Mouse (Mus musculus): ENCODE results near the gene AA467197.

GRCm38 (mm10) chr2:122657707-122658524, 21.1 kb downstream of the AA467197 start:
- TF ChIP-seq CTCF (IDR thresholded peaks at IDR 0.05; ENCODE audit: control insufficient read depth, insufficient read depth, low read length) (no peak), POLR2A (IDR thresholded peaks at IDR 0.05; ENCODE audit: borderline replicate concordance, control insufficient read depth, low read depth, low read length) (no peak)

Data from bone marrow, adult 2 months (tissue).